Mouse (Mus musculus): ENCODE data around the gene St6galnac3.
"Not testable (repeated sequence)": the region's sequence is repeated elsewhere in the genome, so short reads cannot be mapped to it uniquely, and the experiment has no call there.

Gene St6galnac3

GRCm38 (mm10) chr3:153399574-153399973, 325.4 kb downstream of the St6galnac3 start:
- no peak for DNase-seq

GRCm38 (mm10) chr3:153397726-153398125, 327.2 kb downstream of the St6galnac3 start:
- DNase-seq = no peak

GRCm38 (mm10) chr3:153396375-153397068, 328.5 kb downstream of the St6galnac3 start:
- no peak for DNase-seq

- no peak for DNase-seq
These were observed 329.6 kb downstream of the St6galnac3 start for GRCm38 (mm10) chr3:153395351-153395750.

- DNase-seq = no peak
These were observed 330.2 kb downstream of the St6galnac3 start for GRCm38 (mm10) chr3:153394751-153395150.

- DNase-seq = no peak
These were observed 330.8 kb downstream of the St6galnac3 start for GRCm38 (mm10) chr3:153394224-153394623.

GRCm38 (mm10) chr3:153391451-153391850, 333.5 kb downstream of the St6galnac3 start:
- DNase-seq = not testable (repeated sequence)

- DNase-seq = not testable (repeated sequence)
These were observed 340.3 kb downstream of the St6galnac3 start for GRCm38 (mm10) chr3:153384651-153385050.

GRCm38 (mm10) chr3:153383656-153384055, 341.3 kb downstream of the St6galnac3 start:
- no peak for DNase-seq

- no peak for DNase-seq
These were observed 359.8 kb downstream of the St6galnac3 start for GRCm38 (mm10) chr3:153365057-153365755.

GRCm38 (mm10) chr3:153364366-153364765, 360.6 kb downstream of the St6galnac3 start:
- DNase-seq = no peak

GRCm38 (mm10) chr3:153359966-153360365, 365.0 kb downstream of the St6galnac3 start:
- DNase-seq = no peak

- DNase-seq = no peak
These were observed 368.9 kb downstream of the St6galnac3 start for GRCm38 (mm10) chr3:153356071-153356470.

GRCm38 (mm10) chr3:153354988-153355297, 370.0 kb downstream of the St6galnac3 start:
- DNase-seq = no peak

- no peak for DNase-seq
These were observed 370.6 kb downstream of the St6galnac3 start for GRCm38 (mm10) chr3:153354186-153354987.

- DNase-seq = no peak
These were observed 371.5 kb downstream of the St6galnac3 start for GRCm38 (mm10) chr3:153353313-153354103.

GRCm38 (mm10) chr3:153349981-153350380, 375.0 kb downstream of the St6galnac3 start:
- DNase-seq = no peak

- DNase-seq = no peak
These were observed 376.0 kb downstream of the St6galnac3 start for GRCm38 (mm10) chr3:153348797-153349465.

GRCm38 (mm10) chr3:153344979-153345378, 380.0 kb downstream of the St6galnac3 start:
- DNase-seq = no peak

- no peak for DNase-seq
These were observed 385.0 kb downstream of the St6galnac3 start for GRCm38 (mm10) chr3:153339940-153340339.

GRCm38 (mm10) chr3:153339091-153339490, 385.9 kb downstream of the St6galnac3 start:
- DNase-seq = no peak

- DNase-seq = no peak
These were observed 387.2 kb downstream of the St6galnac3 start for GRCm38 (mm10) chr3:153337779-153338178.
